Mouse (Mus musculus): ENCODE data around the gene Mapk1ip1l. TPM values are rescaled to one million over a fixed set of nuclear protein-coding genes. Genes with fewer than 3 reads are reported as not detected.
A peak's percentile ranks its signal among the peaks of the same experiment; 100 is the strongest.

Gene Mapk1ip1l
- 103 and 112 TPM in 2 replicates for polyA plus RNA-seq (2011; ENCODE audit: insufficient read length, low read depth, missing spikeins)

DNA sequence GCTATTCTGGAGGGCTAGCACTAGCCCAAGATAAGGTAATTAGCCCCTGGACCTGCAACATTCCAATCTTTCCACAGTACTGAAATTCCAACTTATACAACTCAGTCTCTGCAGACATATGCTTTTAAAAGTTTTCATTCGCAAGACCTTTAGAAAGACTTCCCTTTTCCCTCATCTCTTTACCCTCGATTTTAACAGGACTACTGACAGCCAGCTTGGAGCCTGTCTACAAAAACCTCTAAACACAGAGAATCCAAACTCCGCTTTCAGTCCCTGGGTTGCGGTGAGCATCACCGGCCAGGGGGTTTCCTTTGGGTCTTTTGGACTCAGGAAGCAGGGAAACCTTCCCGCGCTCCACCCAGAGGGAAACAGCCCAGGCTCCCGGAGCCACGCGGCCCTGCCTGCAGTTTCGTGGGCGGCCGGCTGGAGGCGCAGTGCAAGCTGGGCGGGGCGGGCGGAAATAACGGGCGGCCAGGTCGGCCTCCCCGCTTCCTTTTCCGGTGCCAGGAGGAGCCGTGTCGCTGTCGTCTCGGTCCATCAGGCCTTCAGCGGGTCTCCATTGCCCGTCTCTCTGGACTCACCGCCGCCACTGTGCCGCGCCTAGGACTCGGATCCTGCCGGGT is at the start of gene Mapk1ip1l:
Gene Mapk1ip1l, plus strand, starts transcription at position 482 of the 623 bp plus-strand sequence.
- peak; percentile 73 for TF ChIP-seq POLR2A (IDR thresholded peaks at IDR 0.05; ENCODE audit: low read depth, low read length)
- peak; percentile 63 for TF ChIP-seq CTCF (IDR thresholded peaks at IDR 0.05; ENCODE audit: borderline replicate concordance, insufficient read depth, low read length)
- Histone ChIP-seq H3K4me1 (ENCODE audit: control insufficient read depth, insufficient read depth, low read length) (no peaks in the 10 kb centered on the region; the same call in none of the 2 replicates), H3K27ac (ENCODE audit: insufficient read depth, low read length) (peak within 1 kb of the TSS; percentile 84)

GRCm38 (mm10) chr14:47249839-47250238 is 48.2 kb upstream of the Mapk1ip1l start:
- TF ChIP-seq POLR2A (IDR thresholded peaks at IDR 0.05; ENCODE audit: low read depth, low read length) (no peak), CTCF (IDR thresholded peaks at IDR 0.05; ENCODE audit: borderline replicate concordance, insufficient read depth, low read length) (no peak)
- no peak overlapping the region for H3K27ac ChIP-seq (ENCODE audit: insufficient read depth, low read length)
- H3K4me3 ChIP-seq (ENCODE audit: insufficient read depth, low read length) = no peak overlapping the region

More for the DNA sequence above, at the start of gene Mapk1ip1l:
- H3K4me3 ChIP-seq (ENCODE audit: insufficient read depth, low read length) = peak within 1 kb of the TSS; percentile 89

GRCm38 (mm10) chr14:47264866-47265265 is 33.2 kb upstream of the Mapk1ip1l start:
- no peak overlapping the region for H3K4me3 ChIP-seq (ENCODE audit: insufficient read depth, low read length)
- no peak overlapping the region for H3K27ac ChIP-seq (ENCODE audit: insufficient read depth, low read length)
- TF ChIP-seq CTCF (IDR thresholded peaks at IDR 0.05; ENCODE audit: borderline replicate concordance, insufficient read depth, low read length) = no peak
- no peak for TF ChIP-seq POLR2A (IDR thresholded peaks at IDR 0.05; ENCODE audit: low read depth, low read length)
- no peaks in the 10 kb centered on the region for H3K4me1 ChIP-seq (ENCODE audit: control insufficient read depth, insufficient read depth, low read length)

More at GRCm38 (mm10) chr14:47249839-47250238, 48.2 kb upstream of the Mapk1ip1l start:
- no peaks in the 10 kb centered on the region for H3K4me1 ChIP-seq (ENCODE audit: control insufficient read depth, insufficient read depth, low read length)

DNA sequence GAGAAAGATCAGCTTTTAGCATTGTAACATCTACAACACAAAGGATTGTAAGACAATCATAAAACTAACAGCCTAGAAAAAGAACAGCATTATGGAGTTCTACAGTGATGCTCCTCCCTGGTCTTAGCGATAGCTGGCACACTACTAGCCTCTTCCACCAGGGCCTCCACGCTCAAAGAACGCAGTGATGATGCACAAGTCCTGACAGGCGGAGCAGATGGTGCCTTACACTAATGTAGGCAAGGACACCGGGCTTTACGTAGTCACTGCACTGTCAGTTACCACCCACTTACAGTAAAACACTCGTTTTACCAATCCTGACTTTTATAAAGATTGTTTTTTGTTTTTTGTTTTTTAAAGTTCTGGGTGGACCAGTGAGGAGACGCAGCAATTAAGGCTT is 32.2 kb upstream of the Mapk1ip1l start:
- no peak overlapping the region for H3K4me3 ChIP-seq (ENCODE audit: insufficient read depth, low read length)
- no peak for TF ChIP-seq CTCF (IDR thresholded peaks at IDR 0.05; ENCODE audit: borderline replicate concordance, insufficient read depth, low read length)
- no peak for TF ChIP-seq POLR2A (IDR thresholded peaks at IDR 0.05; ENCODE audit: low read depth, low read length)
- no peak overlapping the region for H3K27ac ChIP-seq (ENCODE audit: insufficient read depth, low read length)
- no peaks in the 10 kb centered on the region for H3K4me1 ChIP-seq (ENCODE audit: control insufficient read depth, insufficient read depth, low read length)

DNA sequence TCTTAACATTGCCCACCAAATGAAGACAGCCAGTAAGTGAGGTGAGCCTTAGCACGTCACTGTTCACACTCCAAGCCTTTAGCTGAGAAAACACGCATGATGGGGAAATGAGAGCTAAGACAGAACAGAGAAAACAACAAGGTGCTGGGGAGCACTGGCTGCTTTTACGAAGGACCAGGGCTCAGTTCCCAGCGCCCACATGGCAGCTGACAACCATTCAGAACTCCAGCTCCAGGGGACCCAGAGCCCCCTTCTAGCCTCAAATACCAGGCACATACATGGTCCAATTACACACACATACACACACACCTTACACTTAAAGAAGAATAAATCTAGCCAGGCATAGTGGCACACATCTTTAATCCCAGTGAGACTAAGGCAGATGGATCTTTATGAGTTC is 29.0 kb upstream of the Mapk1ip1l start:
- H3K4me3 ChIP-seq (ENCODE audit: insufficient read depth, low read length) = no peak overlapping the region
- TF ChIP-seq POLR2A (IDR thresholded peaks at IDR 0.05; ENCODE audit: low read depth, low read length) (no peak), CTCF (IDR thresholded peaks at IDR 0.05; ENCODE audit: borderline replicate concordance, insufficient read depth, low read length) (no peak)
- H3K27ac ChIP-seq (ENCODE audit: insufficient read depth, low read length) = no peak overlapping the region
- H3K4me1 ChIP-seq (ENCODE audit: control insufficient read depth, insufficient read depth, low read length) = no peaks in the 10 kb centered on the region

- Histone ChIP-seq H3K4me1 (ENCODE audit: control insufficient read depth, insufficient read depth, low read length) (no peaks in the 10 kb centered on the region), H3K27ac (ENCODE audit: insufficient read depth, low read length) (no peak overlapping the region), H3K4me3 (ENCODE audit: insufficient read depth, low read length) (no peak overlapping the region)
- TF ChIP-seq POLR2A (IDR thresholded peaks at IDR 0.05; ENCODE audit: low read depth, low read length) (no peak), CTCF (IDR thresholded peaks at IDR 0.05; ENCODE audit: borderline replicate concordance, insufficient read depth, low read length) (no peak)
These were observed 28.4 kb upstream of the Mapk1ip1l start for GRCm38 (mm10) chr14:47269706-47270105.

- Histone ChIP-seq H3K4me3 (ENCODE audit: insufficient read depth, low read length) (no peak overlapping the region), H3K27ac (ENCODE audit: insufficient read depth, low read length) (no peak overlapping the region), H3K4me1 (ENCODE audit: control insufficient read depth, insufficient read depth, low read length) (0 out of 2 replicates have a peak, but pooled peaks cover 2% of the 10 kb centered on the region)
- no peak for TF ChIP-seq POLR2A (IDR thresholded peaks at IDR 0.05; ENCODE audit: low read depth, low read length)
- TF ChIP-seq CTCF (IDR thresholded peaks at IDR 0.05; ENCODE audit: borderline replicate concordance, insufficient read depth, low read length) = no peak
These were observed 24.3 kb upstream of the Mapk1ip1l start for GRCm38 (mm10) chr14:47273751-47274150.

DNA sequence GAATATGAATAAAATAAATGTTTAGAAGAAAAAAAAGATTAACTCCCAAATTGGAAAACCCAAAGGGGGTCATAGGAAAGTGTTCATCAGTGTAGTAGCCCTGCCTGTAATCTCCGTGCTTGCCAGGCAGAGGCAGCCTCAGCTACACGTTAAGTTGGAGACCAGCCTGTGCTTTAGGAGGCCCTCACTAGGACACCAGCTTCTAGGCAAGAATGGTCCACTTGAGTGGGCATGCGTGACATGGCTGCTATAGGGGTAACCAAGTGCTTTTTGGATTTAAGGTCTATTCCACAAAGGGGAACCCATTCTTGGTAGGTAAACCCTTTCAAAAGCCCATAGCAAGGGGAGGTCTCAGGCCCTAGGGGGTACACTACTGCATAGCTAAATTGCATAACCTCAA is 22.6 kb upstream of the Mapk1ip1l start:
- TF ChIP-seq POLR2A (IDR thresholded peaks at IDR 0.05; ENCODE audit: low read depth, low read length) (no peak), CTCF (IDR thresholded peaks at IDR 0.05; ENCODE audit: borderline replicate concordance, insufficient read depth, low read length) (peak; percentile 34; the same call in 1 of the 2 replicates)
- Histone ChIP-seq H3K4me3 (ENCODE audit: insufficient read depth, low read length) (peak overlapping the region; percentile 88), H3K4me1 (ENCODE audit: control insufficient read depth, insufficient read depth, low read length) (0 out of 2 replicates have a peak, but pooled peaks cover 2% of the 10 kb centered on the region), H3K27ac (ENCODE audit: insufficient read depth, low read length) (no peak overlapping the region)

DNA sequence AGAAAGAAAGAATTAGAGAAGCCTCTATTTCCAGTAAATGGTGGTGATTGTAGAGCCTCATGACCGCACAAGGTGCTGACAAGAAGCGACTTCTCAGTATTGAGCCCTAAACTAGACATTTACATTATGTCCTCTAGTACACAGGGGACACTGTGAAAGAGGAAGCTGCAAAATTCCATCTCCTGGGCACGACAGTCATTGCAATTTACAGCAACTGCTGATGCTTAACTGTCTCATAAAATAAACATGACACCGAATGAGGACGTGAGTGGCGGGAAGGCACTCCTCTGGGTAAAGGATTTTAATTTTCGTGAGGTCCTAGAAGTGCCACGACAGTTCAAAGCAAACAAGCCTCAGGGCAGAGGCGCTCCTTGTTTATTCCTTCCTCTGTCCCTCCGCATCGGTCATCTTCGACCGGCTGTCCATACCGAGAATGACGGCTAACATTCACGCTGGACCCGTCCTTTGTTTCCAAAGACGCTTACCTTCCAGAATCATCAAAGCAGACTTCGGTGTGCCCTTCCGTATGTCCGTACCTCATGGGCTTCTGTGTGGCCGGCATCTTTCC is 21.9 kb upstream of the Mapk1ip1l start:
- no peak for TF ChIP-seq CTCF (IDR thresholded peaks at IDR 0.05; ENCODE audit: borderline replicate concordance, insufficient read depth, low read length)
- H3K4me1 ChIP-seq (ENCODE audit: control insufficient read depth, insufficient read depth, low read length) = 0 out of 2 replicates have a peak, but pooled peaks cover 2% of the 10 kb centered on the region
- H3K27ac ChIP-seq (ENCODE audit: insufficient read depth, low read length) = no peak overlapping the region
- H3K4me3 ChIP-seq (ENCODE audit: insufficient read depth, low read length) = peak overlapping the region; percentile 88
